In the genomic region with DNA sequence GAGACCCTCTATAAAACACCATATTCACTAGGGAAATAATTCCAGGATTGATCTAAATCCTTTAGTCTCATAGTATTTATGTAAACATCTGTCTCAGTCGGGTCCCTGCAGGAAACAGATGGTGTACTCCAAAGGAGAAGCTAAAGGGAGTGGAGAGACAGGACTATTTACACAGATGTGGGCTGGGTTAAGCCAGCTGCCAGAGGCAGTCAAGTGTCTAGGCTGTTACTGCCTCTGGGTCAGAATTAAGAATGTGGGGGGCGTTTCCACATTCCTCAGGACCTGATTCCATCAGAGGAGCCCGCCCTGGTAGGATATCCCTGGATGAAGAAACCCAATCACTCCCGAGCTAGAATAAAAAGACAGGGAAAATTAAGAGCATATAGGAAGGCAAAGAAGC, we compare ENCODE assay signal across 12 mouse cellular contexts.
DNase-seq lines count a peak whose midpoint lies in the region; ATAC-seq and TF ChIP-seq lines count a peak whose summit lies in the region.
"Had no signal": no experiment of that assay in that cellular context is flagged by ENCODE, and none has a peak within 500 bp of the region (broad histone marks: within the 10 kb centered on the region; RNA-seq: fewer than 3 reads in every experiment).

No protein-coding gene starts in this region.

- no peak overlapping the region for H3K9ac ChIP-seq in hindbrain, embryonic 14.5 days
- no peak overlapping the region for H3K9ac ChIP-seq in limb, embryonic 14.5 days (ENCODE audit: low read depth, low read length, severe bottlenecking)
- H3K9ac ChIP-seq: heart, embryonic 12.5 days; limb, embryonic 12.5 days; midbrain, embryonic 12.5 days had no signal

- H3K4me2 ChIP-seq in hindbrain, embryonic 14.5 days (replicated peaks), result no peak overlapping the region
- no peak overlapping the region for H3K4me2 ChIP-seq in limb, embryonic 14.5 days (replicated peaks; ENCODE audit: low read depth, low read length, severe bottlenecking)
- H3K4me2 ChIP-seq: heart, embryonic 12.5 days; limb, embryonic 12.5 days; midbrain, embryonic 12.5 days had no signal

- no peaks in the 10 kb centered on the region for H3K27me3 ChIP-seq in hindbrain, embryonic 10.5 days (ENCODE audit: insufficient read depth, poor library complexity, severe bottlenecking)
- H3K27me3 ChIP-seq in hindbrain, embryonic 14.5 days (ENCODE audit: control insufficient read depth, insufficient read depth, low read length), result no peaks in the 10 kb centered on the region
- H3K27me3 ChIP-seq in limb, embryonic 14.5 days (ENCODE audit: control insufficient read depth, insufficient read depth, low read length), result no peaks in the 10 kb centered on the region
- H3K27me3 ChIP-seq: limb, embryonic 12.5 days; midbrain, embryonic 12.5 days had no signal

- TF ChIP-seq POLR2A in limb, embryonic 14.5 days (IDR thresholded peaks at IDR 0.05; ENCODE audit: borderline replicate concordance, extremely low read depth, insufficient read depth, insufficient read length), result no peak

- H3K9me3 ChIP-seq in hindbrain, embryonic 10.5 days, result peaks cover 14% of the 10 kb centered on the region
- peaks cover 10% of the 10 kb centered on the region; the same call in 1 of the 2 replicates for H3K9me3 ChIP-seq in hindbrain, embryonic 14.5 days (ENCODE audit: control insufficient read depth, low read length)
- H3K9me3 ChIP-seq in limb, embryonic 14.5 days (ENCODE audit: control insufficient read depth, low read length), result 0 out of 2 replicates have a peak, but pooled peaks cover 4% of the 10 kb centered on the region

- peak; percentile 30 for DNase-seq in hindbrain, embryonic 10.5 days (ENCODE audit: low spot score)
- DNase-seq in hindbrain, embryonic 14.5 days (ENCODE audit: low spot score), result no peak
- peak; percentile 9 for DNase-seq in urinary bladder, postnatal 14 days (ENCODE audit: low spot score)
- no peak for DNase-seq in urinary bladder, adult 18-20 months (ENCODE audit: low spot score in 2 of 2)
- DNase-seq in limb, embryonic 14.5 days (ENCODE audit: low spot score), result peak; percentile 61
- no peak for DNase-seq in right cerebral cortex, postnatal 4 days
- no peak for DNase-seq in adrenal gland, adult (ENCODE audit: inconsistent age in 2 of 2, low spot score in 1 of 2)
- DNase-seq in layer of hippocampus, postnatal 14 days (ENCODE audit: low spot score in 2 of 2), result no peak
- DNase-seq: cerebellum, adult 11-12 months had no signal

- no peak overlapping the region for H3K4me3 ChIP-seq in hindbrain, embryonic 10.5 days
- no peak overlapping the region for H3K4me3 ChIP-seq in hindbrain, embryonic 14.5 days (replicated peaks; ENCODE audit: low read length)
- H3K4me3 ChIP-seq in limb, embryonic 14.5 days (replicated peaks; ENCODE audit: low read length), result no peak overlapping the region
- H3K4me3 ChIP-seq: heart, embryonic 12.5 days; limb, embryonic 12.5 days; midbrain, embryonic 12.5 days had no signal

- WGBS in hindbrain, embryonic 10.5 days, result 34% methylated on average over 4 of the region's 4 CpGs
- 53% methylated on average over 4 of the region's 4 CpGs for WGBS in hindbrain, embryonic 14.5 days
- 25% methylated on average over 4 of the region's 4 CpGs for WGBS in limb, embryonic 14.5 days

- H3K36me3 ChIP-seq in hindbrain, embryonic 10.5 days, result no peaks in the 10 kb centered on the region
- H3K36me3 ChIP-seq in hindbrain, embryonic 14.5 days (replicated peaks; ENCODE audit: control insufficient read depth, insufficient read depth), result no peaks in the 10 kb centered on the region
- H3K36me3 ChIP-seq in limb, embryonic 14.5 days (ENCODE audit: control insufficient read depth, insufficient read depth, low read length), result no peaks in the 10 kb centered on the region
- H3K36me3 ChIP-seq: heart, embryonic 12.5 days; limb, embryonic 12.5 days; midbrain, embryonic 12.5 days had no signal

- ATAC-seq in hindbrain, embryonic 14.5 days (ENCODE audit: low FRiP score), result no peak
- peak; percentile 81 for ATAC-seq in limb, embryonic 14.5 days (ENCODE audit: low FRiP score, low read depth)

- peaks cover 8% of the 10 kb centered on the region; the same call in 1 of the 2 replicates for H3K4me1 ChIP-seq in hindbrain, embryonic 10.5 days (replicated peaks)
- H3K4me1 ChIP-seq in hindbrain, embryonic 14.5 days (replicated peaks; ENCODE audit: control insufficient read depth, insufficient read depth, low read length), result no peaks in the 10 kb centered on the region
- peaks cover 3% of the 10 kb centered on the region; the same call in 1 of the 2 replicates for H3K4me1 ChIP-seq in limb, embryonic 14.5 days (ENCODE audit: control insufficient read depth, insufficient read depth, low read length)
- H3K4me1 ChIP-seq: heart, embryonic 12.5 days had no signal

- H3K27ac ChIP-seq in hindbrain, embryonic 10.5 days, result no peak overlapping the region
- no peak overlapping the region for H3K27ac ChIP-seq in hindbrain, embryonic 14.5 days
- H3K27ac ChIP-seq in limb, embryonic 14.5 days (replicated peaks; ENCODE audit: low read depth, low read length), result no peak overlapping the region
- H3K27ac ChIP-seq: limb, embryonic 12.5 days; midbrain, embryonic 12.5 days had no signal

Comparison
In these comparisons a context has a peak if more than half of its experiments do, and no peak if none do; other contexts are left out.
1. DNase-seq: peak in hindbrain, embryonic 10.5 days (single experiment), urinary bladder, postnatal 14 days (single experiment) and limb, embryonic 14.5 days (single experiment); none in hindbrain, embryonic 14.5 days (single experiment), urinary bladder, adult 18-20 months (0 of 2), right cerebral cortex, postnatal 4 days (single experiment), adrenal gland, adult (0 of 2) and layer of hippocampus, postnatal 14 days (0 of 2).